Mouse (Mus musculus) hindbrain, postnatal 0 days (tissue): Measurements from ENCODE around the gene Thbs2. TPM values are rescaled to one million over a fixed set of nuclear protein-coding genes. Genes with fewer than 3 reads are reported as not detected.

Experiments used
- ATAC-seq: fragments of 200-750 bp; cut with Nextera tagmentation; 2 replicates; pipeline ENCODE4 v1.8.0; 2017; ENCODE audit warnings: mild to moderate bottlenecking, moderate TSS enrichment, moderate library complexity
- DNase-seq: peaks from one replicate; pipeline ENCODE4 v3.0.0-alpha.2; 2015; ENCODE audit warnings: low spot score
- H3K27ac ChIP-seq: fragments of 300-500 bp; sonication (generic); 2 replicates; pipeline ENCODE4 v1.5.1; 2014; ENCODE audit warnings: mild to moderate bottlenecking
- H3K27me3 ChIP-seq: fragments of 300-500 bp; sonication (generic); 2 replicates; pipeline ENCODE4 v1.6.1; 2014; ENCODE audit warnings: low read length, mixed read lengths; ENCODE audit not compliant: insufficient read depth
- H3K36me3 ChIP-seq: fragments of 300-500 bp; sonication (generic); 2 replicates; pipeline ENCODE4 v1.6.1; 2014; ENCODE audit warnings: low read length, mixed read lengths; ENCODE audit not compliant: insufficient read depth
- H3K4me1 ChIP-seq: fragments of 300-500 bp; sonication (generic); 2 replicates; pipeline ENCODE4 v1.6.1; 2014; ENCODE audit warnings: antibody characterized with exemption, low read length, mixed read lengths; ENCODE audit not compliant: insufficient read depth
- H3K4me2 ChIP-seq: fragments of 300-500 bp; sonication (generic); 2 replicates; pipeline ENCODE4 v1.6.1; 2014; ENCODE audit warnings: low read depth, mild to moderate bottlenecking, low read length, moderate library complexity, mixed read lengths
- H3K4me3 ChIP-seq: fragments of 300-500 bp; sonication (generic); 2 replicates; pipeline ENCODE4 v1.5.1; 2014; ENCODE audit warnings: low read length
- H3K9ac ChIP-seq: fragments of 300-500 bp; sonication (generic); replicated peaks from 2 replicates; pipeline ENCODE4 v1.6.1; 2014; ENCODE audit warnings: mild to moderate bottlenecking, low read length, moderate library complexity, mixed read lengths
- H3K9me3 ChIP-seq: fragments of 300-500 bp; sonication (generic); 2 replicates; pipeline ENCODE4 v1.6.1; 2016; ENCODE audit warnings: low read length, mixed read lengths
- CTCF ChIP-seq: IDR thresholded peaks from 2 replicates; pipeline ENCODE4 v1.5.1; 2016; ENCODE audit warnings: antibody characterized with exemption, control low read depth, low read depth
- WGBS: fragments of 180-500 bp; shearing (Covaris S2); extraction: QIAGEN DNeasy Blood & Tissue Kit; methylation state at CpG from one replicate; pipeline ENCODE4 v1.1.7; 2014; 5-methylcytosine and 5-hydroxymethylcytosine counted together
- polyA plus RNA-seq: library from polyadenylated mRNA; unstranded; fragments of >200 nt; fragmentation: Nextera tagmentation; extraction: Ambion mirVana; gene quantifications from 2 replicates; pipeline ENCODE4 v1.2.1, GENCODE M21; 2015
- total RNA-seq: library from RNA; depleted of rRNA; stranded (reverse); fragments of >200 nt; gene quantifications from 2 replicates; pipeline ENCODE4 v1.2.3, GENCODE M21; 2014

The Thbs2 gene
- total and polyA plus RNA-seq, 2 experiments from 2014 or later, result 5.5 to 10.8 TPM

DNA sequence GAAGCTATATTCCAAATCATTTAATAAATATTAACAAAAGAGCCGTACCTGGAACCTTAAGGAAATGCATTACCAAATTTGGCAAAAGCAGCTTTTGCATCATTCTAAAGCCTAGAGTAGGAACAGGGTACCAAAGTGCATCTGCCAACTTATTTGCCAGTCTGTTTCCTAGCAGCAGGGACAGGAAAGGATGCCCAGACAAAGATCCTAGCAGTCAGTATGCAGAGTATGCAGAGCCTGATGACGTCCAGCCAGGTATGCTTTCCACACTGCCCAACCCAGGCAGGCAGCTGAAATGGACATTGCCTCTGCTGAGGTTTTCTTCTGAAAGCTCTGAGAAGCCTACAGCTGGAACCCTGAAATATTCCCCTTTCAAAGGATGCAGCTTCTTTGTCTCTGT, 27.6 kb downstream of the Thbs2 start:
- Histone ChIP-seq H3K4me1 (no peaks in the 10 kb centered on the region), H3K27ac (no peak overlapping the region), H3K9ac (no peak overlapping the region), H3K4me3 (no peak overlapping the region), H3K27me3 (no peaks in the 10 kb centered on the region), H3K36me3 (no peaks in the 10 kb centered on the region), H3K4me2 (no peak overlapping the region), H3K9me3 (no peaks in the 10 kb centered on the region)
- TF ChIP-seq CTCF, result no peak
- DNase-seq (no peak), ATAC-seq (no peak)
- WGBS, result 69% methylated on average over 2 of the region's 2 CpGs

DNA sequence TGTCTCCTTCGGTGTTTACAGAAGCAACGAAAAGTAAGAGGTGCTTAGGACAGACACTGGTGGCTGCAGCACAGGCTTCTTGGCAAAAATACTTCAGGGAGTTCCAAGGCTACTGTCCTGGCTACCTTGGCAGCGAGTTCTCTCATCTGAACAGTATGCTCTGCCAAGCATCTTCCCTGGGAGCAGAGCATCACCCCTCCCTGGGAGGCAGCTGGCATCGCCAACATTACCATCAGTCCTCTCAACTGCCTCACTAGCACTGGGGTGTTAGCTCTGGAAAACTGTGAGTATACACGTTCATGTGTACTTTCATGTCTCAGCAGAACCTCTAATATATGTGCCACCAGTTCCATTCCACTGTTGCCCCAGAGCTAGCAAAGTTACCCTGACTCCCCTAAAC, 30.7 kb downstream of the Thbs2 start:
- DNase-seq, result no peak
- Histone ChIP-seq H3K4me3 (no peak overlapping the region), H3K27me3 (no peaks in the 10 kb centered on the region), H3K4me1 (no peaks in the 10 kb centered on the region), H3K4me2 (no peak overlapping the region), H3K27ac (no peak overlapping the region), H3K9ac (no peak overlapping the region), H3K36me3 (no peaks in the 10 kb centered on the region), H3K9me3 (no peaks in the 10 kb centered on the region)
- no peak for ATAC-seq
- 63% methylated on average over 5 of the region's 5 CpGs for WGBS
- TF ChIP-seq CTCF, result no peak

DNA sequence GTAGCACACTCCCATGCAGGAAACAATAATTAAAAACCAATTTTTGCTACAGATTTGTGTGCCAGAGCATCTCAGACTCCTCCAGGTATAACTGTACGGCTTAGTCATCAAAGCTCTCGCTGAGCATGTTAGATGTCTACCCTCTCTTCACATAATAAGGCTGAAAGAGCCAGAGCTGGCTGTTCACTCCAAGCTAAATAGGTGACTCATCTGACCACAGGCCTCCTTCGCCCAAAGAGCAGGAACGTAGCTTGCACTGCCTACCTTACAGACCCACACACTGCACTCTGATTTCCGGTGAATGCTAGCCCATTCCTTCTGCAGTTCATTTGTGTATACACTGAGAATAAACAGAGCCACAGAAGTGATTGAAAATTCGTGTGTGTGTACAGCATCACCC, 31.6 kb downstream of the Thbs2 start:
- H3K9ac ChIP-seq, result no peak overlapping the region
- DNase-seq, result no peak
- no peaks in the 10 kb centered on the region for H3K4me1 ChIP-seq
- TF ChIP-seq CTCF, result no peak
- H3K4me2 ChIP-seq, result no peak overlapping the region
- no peak overlapping the region for H3K27ac ChIP-seq
- no peaks in the 10 kb centered on the region for H3K27me3 ChIP-seq
- H3K4me3 ChIP-seq, result no peak overlapping the region
- WGBS, result 88% methylated on average over 6 of the region's 6 CpGs
- H3K36me3 ChIP-seq, result no peaks in the 10 kb centered on the region
- no peak for ATAC-seq
- H3K9me3 ChIP-seq, result no peaks in the 10 kb centered on the region

DNA sequence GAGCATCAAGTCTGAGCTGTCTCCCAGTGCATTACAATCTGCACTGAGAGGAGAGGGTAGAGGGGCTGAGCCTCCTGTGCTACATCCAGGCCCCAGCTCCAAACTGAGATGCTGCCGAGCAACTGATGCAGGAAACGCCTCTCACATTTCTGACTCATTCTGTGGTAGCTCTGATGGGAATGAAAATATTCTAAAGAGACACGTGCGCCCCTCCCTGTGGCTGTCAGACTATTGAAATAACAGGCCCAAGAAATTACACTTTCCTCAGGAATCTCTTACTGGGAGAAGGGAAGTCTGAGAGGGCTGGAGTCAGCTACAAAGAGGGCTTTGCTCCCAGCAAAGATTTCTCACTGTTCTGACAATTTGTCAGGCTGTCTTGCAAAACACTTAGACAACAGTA, 34.3 kb downstream of the Thbs2 start:
- Histone ChIP-seq H3K36me3 (no peaks in the 10 kb centered on the region), H3K4me2 (no peak overlapping the region), H3K27me3 (no peaks in the 10 kb centered on the region), H3K4me1 (no peaks in the 10 kb centered on the region), H3K9ac (no peak overlapping the region), H3K9me3 (no peaks in the 10 kb centered on the region), H3K4me3 (no peak overlapping the region), H3K27ac (no peak overlapping the region)
- no peak for ATAC-seq
- WGBS, result 69% methylated on average over 4 of the region's 4 CpGs
- TF ChIP-seq CTCF, result no peak
- no peak for DNase-seq

DNA sequence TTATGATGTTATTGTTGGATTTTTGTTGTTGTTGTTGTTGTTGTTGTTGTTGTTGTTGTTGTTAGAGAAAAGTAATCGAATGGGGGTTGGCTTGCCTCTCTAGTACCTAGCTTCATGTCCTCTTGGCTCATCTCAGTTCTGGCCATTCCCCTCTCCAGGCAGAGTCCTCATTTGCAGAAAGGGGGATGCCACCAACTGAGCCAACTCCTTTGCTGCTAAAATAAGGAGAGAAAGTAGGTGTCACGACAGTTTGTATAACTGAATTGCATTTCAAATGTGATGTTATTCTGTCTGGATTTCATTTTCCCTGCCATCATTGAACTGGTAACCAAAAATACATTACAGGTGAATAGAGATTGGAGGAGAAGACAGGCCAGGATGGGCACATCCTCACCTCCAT, 35.9 kb downstream of the Thbs2 start:
- Histone ChIP-seq H3K4me2 (no peak overlapping the region), H3K36me3 (no peaks in the 10 kb centered on the region), H3K9me3 (no peaks in the 10 kb centered on the region), H3K4me1 (no peaks in the 10 kb centered on the region), H3K27me3 (no peaks in the 10 kb centered on the region), H3K27ac (no peak overlapping the region), H3K4me3 (no peak overlapping the region), H3K9ac (no peak overlapping the region)
- 90% methylated on average over 2 of the region's 2 CpGs for WGBS
- DNase-seq, result no peak
- no peak for ATAC-seq
- no peak for TF ChIP-seq CTCF

DNA sequence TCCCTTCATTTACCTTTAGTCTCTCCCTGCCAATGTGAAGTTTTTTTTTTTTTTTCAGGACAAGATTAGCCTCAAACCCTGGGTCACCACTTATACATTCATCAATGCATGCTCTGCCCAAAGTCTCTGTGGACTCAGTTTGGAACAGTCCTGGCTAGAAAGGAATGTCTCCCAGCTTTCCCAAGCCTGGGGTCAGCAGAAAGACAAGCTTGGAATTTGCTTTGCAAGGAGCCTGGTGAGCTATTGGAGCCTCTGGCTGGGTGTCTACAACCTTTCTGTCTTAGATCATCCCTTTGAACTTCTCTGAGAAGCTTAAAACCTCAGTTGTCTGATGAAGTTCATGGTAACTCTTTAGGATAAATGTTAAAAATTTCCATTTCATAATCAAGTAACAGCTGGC, 36.9 kb downstream of the Thbs2 start:
- no peak overlapping the region for H3K9ac ChIP-seq
- no peaks in the 10 kb centered on the region for H3K36me3 ChIP-seq
- H3K27me3 ChIP-seq, result no peaks in the 10 kb centered on the region
- DNase-seq (no peak), ATAC-seq (no peak)
- no peak overlapping the region for H3K4me3 ChIP-seq
- no peak for TF ChIP-seq CTCF
- H3K4me2 ChIP-seq, result no peak overlapping the region
- H3K4me1 ChIP-seq, result no peaks in the 10 kb centered on the region
- H3K27ac ChIP-seq, result no peak overlapping the region
- no peaks in the 10 kb centered on the region for H3K9me3 ChIP-seq

DNA sequence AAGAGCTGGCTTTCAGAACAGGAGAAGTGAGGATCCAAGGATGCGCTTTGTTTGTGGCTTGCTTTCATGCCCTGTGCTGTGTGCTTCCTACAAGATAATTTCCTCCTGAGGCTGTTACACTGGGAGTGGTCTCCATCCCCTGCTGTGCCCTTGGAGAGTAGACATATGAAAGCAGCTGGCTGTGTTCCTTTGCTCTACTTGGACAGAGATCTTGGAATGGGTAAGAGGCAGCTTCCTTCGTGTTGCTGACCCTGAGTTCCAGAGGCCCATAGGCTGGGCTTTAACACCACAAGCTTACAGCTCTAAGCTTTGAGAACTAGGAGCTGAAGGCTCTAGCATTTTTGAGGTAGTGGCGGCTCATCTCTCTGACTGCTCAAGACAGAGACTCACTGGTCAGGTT, 39.1 kb downstream of the Thbs2 start:
- 73% methylated on average over 3 of the region's 3 CpGs for WGBS
- H3K9me3 ChIP-seq, result no peaks in the 10 kb centered on the region
- H3K4me1 ChIP-seq, result no peaks in the 10 kb centered on the region
- H3K27me3 ChIP-seq, result no peaks in the 10 kb centered on the region
- no peak overlapping the region for H3K4me3 ChIP-seq
- no peak overlapping the region for H3K27ac ChIP-seq
- H3K4me2 ChIP-seq, result no peak overlapping the region
- no peak overlapping the region for H3K9ac ChIP-seq
- no peak for TF ChIP-seq CTCF
- DNase-seq, result no peak
- H3K36me3 ChIP-seq, result no peaks in the 10 kb centered on the region
- no peak for ATAC-seq
